Mouse (Mus musculus) Patski (cell line): ENCODE measurements around the gene H3f3a. TPM values are rescaled to one million over a fixed set of nuclear protein-coding genes. Genes with fewer than 3 reads are reported as not detected.
"Not testable (repeated sequence)": the region's sequence is repeated elsewhere in the genome, so short reads cannot be mapped to it uniquely, and the experiment has no call there.

ENCODE experiments used
- ATAC-seq: fragments of 100-300 bp; one replicate; pipeline ENCODE4 v1.8.0; 2021
- CTCF ChIA-PET: fragments of 350-600 bp; sonication (Branson Sonifier 250); formaldehyde crosslinking; loops from one replicate; lab custom pipeline; 2022; ENCODE audit warnings: inconsistent platforms; lab: Charles Lee
- POLR2A ChIA-PET: fragments of 350-600 bp; sonication (Branson Sonifier 250); formaldehyde crosslinking; loops from one replicate; lab custom pipeline; 2022; ENCODE audit warnings: antibody characterized with exemption, inconsistent platforms; lab: Charles Lee
- DNase-seq: peaks from one replicate; pipeline ENCODE4 v3.0.0-alpha.2; 2011; ENCODE audit warnings: low read depth, low spot score
- H3K27me3 ChIP-seq: fragments of 371-371 bp; one replicate; pipeline ENCODE4 v1.5.1; 2021
- CTCF ChIP-seq: fragments of 100-300 bp; IDR thresholded peaks from one replicate; pipeline ENCODE4 v1.5.1; 2021
- in situ Hi-C: fragments of 300-500 bp; cut with MboI; formaldehyde crosslinking; loops from 3 replicates; pipeline ENCODE4 v1.11.1; 2018; ENCODE audit warnings: low pct_unique_long_range_greater_than_20kb, mixed read lengths
- polyA plus RNA-seq: library from polyadenylated mRNA; unstranded; gene quantifications from one replicate; pipeline ENCODE4 v1.2.3, GENCODE M21; 2021

The H3f3a gene
- polyA plus RNA-seq, 1 experiment from 2014 or later, result 683 TPM

- in situ Hi-C loops, result no loop called here
- CTCF ChIA-PET, result no interaction called here
- no peak for TF ChIP-seq CTCF
- no peaks in the 10 kb centered on the region for H3K27me3 ChIP-seq
- no peak for DNase-seq
- POLR2A ChIA-PET, result interaction anchor here (0.6 to 1.4 kb wide), 4 partner anchors 11 to 339 kb away, joined by 3 read pairs; no protein-coding TSS in a partner anchor
- ATAC-seq, result no peak
Observed at GRCm38 (mm10) chr1:180839201-180839910, 25.6 kb upstream of the H3f3a start.

GRCm38 (mm10) chr1:180838014-180838413 is 24.3 kb upstream of the H3f3a start:
- no peak for ATAC-seq
- in situ Hi-C loops, result no loop called here

GRCm38 (mm10) chr1:180837186-180837585 is 23.4 kb upstream of the H3f3a start:
- H3K27me3 ChIP-seq, result no peaks in the 10 kb centered on the region
- no peak for TF ChIP-seq CTCF
- ChIA-PET CTCF (interaction anchor here (0.5 kb wide), 1 partner anchor 17 kb away, joined by 3 read pairs; no protein-coding TSS in a partner anchor), POLR2A (interaction anchor here (1.1 kb wide), 1 partner anchor 23 kb away, joined by 4 read pairs; the partner anchor contains the start of gene H3f3a)
- no peak for DNase-seq
- no peak for ATAC-seq
- in situ Hi-C loops, result no loop called here

More at GRCm38 (mm10) chr1:180838014-180838413, 24.3 kb upstream of the H3f3a start:
- DNase-seq, result no peak
- CTCF ChIA-PET, result no interaction called here
- no peaks in the 10 kb centered on the region for H3K27me3 ChIP-seq
- no peak for TF ChIP-seq CTCF
- POLR2A ChIA-PET, result interaction anchor here (1.1 kb wide), 1 partner anchor 24 kb away, joined by 4 read pairs; the partner anchor contains the start of gene H3f3a

GRCm38 (mm10) chr1:180836467-180836866 is 22.7 kb upstream of the H3f3a start:
- CTCF ChIA-PET, DNase-seq, ATAC-seq, H3K27me3 ChIP-seq, in situ Hi-C loops: not testable (repeated sequence)
- POLR2A ChIA-PET, result interaction anchor here (0.6 to 0.7 kb wide), 2 partner anchors 113 to 1487 kb away, joined by 3 to 8 read pairs; no protein-coding TSS in a partner anchor

- no peak for DNase-seq
- TF ChIP-seq CTCF, result no peak
- in situ Hi-C loops, result no loop called here
- ChIA-PET POLR2A (interaction anchor here (0.6 kb wide), 1 partner anchor 614 kb away, joined by 3 read pairs; no protein-coding TSS in a partner anchor), CTCF (interaction anchor here (1.4 kb wide), 1 partner anchor 17 kb away, joined by 4 read pairs; no protein-coding TSS in a partner anchor)
- no peaks in the 10 kb centered on the region for H3K27me3 ChIP-seq
- ATAC-seq, result no peak
Observed at GRCm38 (mm10) chr1:180835273-180836015, 21.7 kb upstream of the H3f3a start.

- ChIA-PET POLR2A (interaction anchor here (0.5 to 0.7 kb wide), 2 partner anchors 27 to 400 kb away, joined by 3 to 4 read pairs; no protein-coding TSS in a partner anchor), CTCF (interaction anchor here (0.8 kb wide), 1 partner anchor 22 kb away, joined by 3 read pairs; no protein-coding TSS in a partner anchor)
- in situ Hi-C loops, result no loop called here
- DNase-seq (no peak), ATAC-seq (no peak)
- TF ChIP-seq CTCF, result no peak
- no peaks in the 10 kb centered on the region for H3K27me3 ChIP-seq
Observed at GRCm38 (mm10) chr1:180830588-180831346, 17.0 kb upstream of the H3f3a start.

- TF ChIP-seq CTCF, result no peak
- in situ Hi-C loops, result no loop called here
- no peaks in the 10 kb centered on the region for H3K27me3 ChIP-seq
- DNase-seq (no peak), ATAC-seq (no peak)
- POLR2A ChIA-PET, result interaction anchor here (0.5 kb wide), 1 partner anchor 26 kb away, joined by 3 read pairs; no protein-coding TSS in a partner anchor
- CTCF ChIA-PET, result interaction anchor here (0.8 kb wide), 1 partner anchor 21 kb away, joined by 3 read pairs; no protein-coding TSS in a partner anchor
Observed at GRCm38 (mm10) chr1:180830175-180830574, 16.4 kb upstream of the H3f3a start.

- CTCF ChIA-PET, result interaction anchor here (0.8 to 1.3 kb wide), 2 partner anchors 11 to 21 kb away, joined by 3 read pairs; no protein-coding TSS in a partner anchor
- in situ Hi-C loops, result no loop called here
- DNase-seq (no peak), ATAC-seq (no peak)
- no peaks in the 10 kb centered on the region for H3K27me3 ChIP-seq
- TF ChIP-seq CTCF, result no peak
- POLR2A ChIA-PET, result no interaction called here
Observed at GRCm38 (mm10) chr1:180829775-180830174, 16.0 kb upstream of the H3f3a start.

GRCm38 (mm10) chr1:180826634-180827033 is 12.9 kb upstream of the H3f3a start:
- ChIA-PET CTCF (interaction anchor here (0.8 kb wide), 1 partner anchor 12 kb away, joined by 4 read pairs; no protein-coding TSS in a partner anchor), POLR2A (interaction anchor here (0.6 to 1.1 kb wide), 2 partner anchors 11 to 13 kb away, joined by 3 read pairs; partner anchors contain the start of gene H3f3a)
- no peaks in the 10 kb centered on the region for H3K27me3 ChIP-seq
- in situ Hi-C loops, result no loop called here
- DNase-seq, result no peak
- no peak for ATAC-seq
- TF ChIP-seq CTCF, result no peak
